Mouse (Mus musculus) right cerebral cortex, adult 2 months (tissue): ENCODE results near the gene Aars.
"Not testable (repeated sequence)": the region's sequence is repeated elsewhere in the genome, so short reads cannot be mapped to it uniquely, and the experiment has no call there.

ENCODE experiments used
- DNase-seq, 2 experiments: peaks; one replicate each; pipeline ENCODE4 v3.0.0; 2021 to 2022; ENCODE audit warnings: low spot score in 2 of 2

Gene Aars

GRCm38 (mm10) chr8:111053827-111054518, 21.0 kb downstream of the Aars start:
- DNase-seq, result no peak

- DNase-seq, result no peak
Measured at GRCm38 (mm10) chr8:111055031-111055634, 22.2 kb downstream of the Aars start.

- DNase-seq, result no peak
Measured at GRCm38 (mm10) chr8:111055661-111056060, 22.7 kb downstream of the Aars start.

- peak; percentile 91 to 93 for DNase-seq
Measured at GRCm38 (mm10) chr8:111056158-111056663, 23.3 kb downstream of the Aars start, which contains the start of gene Exosc6. Exosc6 (plus strand) TSS chr8:111056339.

- peak; percentile 31 to 42 for DNase-seq
Measured at GRCm38 (mm10) chr8:111056691-111057293, 23.8 kb downstream of the Aars start.

GRCm38 (mm10) chr8:111058946-111059572, 26.1 kb downstream of the Aars start:
- DNase-seq, result no peak

- DNase-seq, result no peak
Measured at GRCm38 (mm10) chr8:111061688-111062071, 28.7 kb downstream of the Aars start.

GRCm38 (mm10) chr8:111062072-111062757, 29.3 kb downstream of the Aars start:
- DNase-seq, result peak; percentile 98 to 99

- DNase-seq, result no peak
Measured at GRCm38 (mm10) chr8:111062893-111063292, 29.9 kb downstream of the Aars start.

GRCm38 (mm10) chr8:111066308-111066707, 33.4 kb downstream of the Aars start:
- DNase-seq, result no peak

- no peak for DNase-seq
Measured at GRCm38 (mm10) chr8:111067439-111067838, 34.5 kb downstream of the Aars start.

- not testable (repeated sequence) for DNase-seq
Measured at GRCm38 (mm10) chr8:111068660-111069059, 35.7 kb downstream of the Aars start.

- peak; percentile 61 to 80 for DNase-seq
Measured at GRCm38 (mm10) chr8:111075926-111076325, 43.0 kb downstream of the Aars start.

GRCm38 (mm10) chr8:111079461-111079860, 46.5 kb downstream of the Aars start:
- no peak for DNase-seq

- DNase-seq, result no peak
Measured at GRCm38 (mm10) chr8:111079861-111080271, 46.9 kb downstream of the Aars start.

GRCm38 (mm10) chr8:111081580-111082258, 48.8 kb downstream of the Aars start:
- DNase-seq, result no peak

- DNase-seq, result not testable (repeated sequence)
Measured at GRCm38 (mm10) chr8:111083936-111084335, 51.0 kb downstream of the Aars start.

GRCm38 (mm10) chr8:111090126-111090525, 57.2 kb downstream of the Aars start:
- peak; percentile 74 to 75 for DNase-seq

- no peak for DNase-seq
Measured at GRCm38 (mm10) chr8:111091706-111092105, 58.8 kb downstream of the Aars start.

- not testable (repeated sequence) for DNase-seq
Measured at GRCm38 (mm10) chr8:111092326-111092725, 59.4 kb downstream of the Aars start, which contains the start of gene Clec18a. Clec18a (minus strand) TSS chr8:111092426.
